Mouse (Mus musculus) thymus, adult 18-20 months (tissue): ENCODE data around the gene Spcs1.

Experiments used
- DNase-seq, 2 experiments: peaks; one replicate each; pipeline ENCODE4 v3.0.0; 2022; ENCODE audit warnings: mixed read lengths in 2 of 2

Gene Spcs1

GRCm38 (mm10) chr14:31001307-31002205 lies at the start of gene Spcs1, which contains the start of gene Glt8d1:
Spcs1 (minus strand) TSS chr14:31001672.
Glt8d1 (plus strand) TSS chr14:31001400.
- DNase-seq: peak; percentile 72 to 75

- DNase-seq: no peak
Measured at GRCm38 (mm10) chr14:31045817-31046216, 44.3 kb upstream of the Spcs1 start.

- no peak for DNase-seq
Measured at GRCm38 (mm10) chr14:31045296-31045695, 43.8 kb upstream of the Spcs1 start.

GRCm38 (mm10) chr14:31025785-31026184 lies 24.3 kb upstream of the Spcs1 start:
- DNase-seq: no peak

- no peak for DNase-seq
Measured at GRCm38 (mm10) chr14:31022579-31022978, 21.1 kb upstream of the Spcs1 start.

GRCm38 (mm10) chr14:31019331-31020205 lies 18.1 kb upstream of the Spcs1 start:
- DNase-seq: peak; percentile 82 to 87

GRCm38 (mm10) chr14:31018860-31019291 lies 17.4 kb upstream of the Spcs1 start, which contains the start of the genes Pbrm1 and Gnl3:
Pbrm1 (plus strand) TSS chr14:31019138.
Gnl3 (minus strand) TSS chr14:31019152.
- peak; percentile 94 to 95 for DNase-seq

GRCm38 (mm10) chr14:31017854-31018253 lies 16.4 kb upstream of the Spcs1 start:
- DNase-seq: no peak

GRCm38 (mm10) chr14:31016063-31016462 lies 14.6 kb upstream of the Spcs1 start:
- DNase-seq: no peak

GRCm38 (mm10) chr14:31013928-31014327 lies 12.5 kb upstream of the Spcs1 start:
- DNase-seq: no peak

GRCm38 (mm10) chr14:31011588-31011987 lies 10.1 kb upstream of the Spcs1 start:
- no peak for DNase-seq

- no peak for DNase-seq
Measured at GRCm38 (mm10) chr14:31006779-31007178, 5.3 kb upstream of the Spcs1 start.

- DNase-seq: no peak
Measured at GRCm38 (mm10) chr14:31004527-31004926, 3.1 kb upstream of the Spcs1 start.

GRCm38 (mm10) chr14:31000816-31001306 lies 611 bp downstream of the Spcs1 start:
- DNase-seq: no peak

- no peak for DNase-seq
Measured at GRCm38 (mm10) chr14:31000356-31000755, 1.1 kb downstream of the Spcs1 start.

- DNase-seq: no peak
Measured at GRCm38 (mm10) chr14:30996417-30996816, 5.1 kb downstream of the Spcs1 start.

- DNase-seq: no peak
Measured at GRCm38 (mm10) chr14:30976222-30976621, 25.2 kb downstream of the Spcs1 start.

- no peak for DNase-seq
Measured at GRCm38 (mm10) chr14:30974204-30974603, 27.3 kb downstream of the Spcs1 start.

GRCm38 (mm10) chr14:30960366-30960765 lies 41.1 kb downstream of the Spcs1 start:
- no peak for DNase-seq

- DNase-seq: no peak
Measured at GRCm38 (mm10) chr14:30959031-30959430, 42.4 kb downstream of the Spcs1 start.

GRCm38 (mm10) chr14:30958517-30958916 lies 43.0 kb downstream of the Spcs1 start:
- no peak for DNase-seq

- peak; percentile 96 for DNase-seq
Measured at GRCm38 (mm10) chr14:30951154-30951825, 50.2 kb downstream of the Spcs1 start, which contains the start of gene Nek4. Nek4 (plus strand) TSS chr14:30951377.
